Mouse (Mus musculus) CH12.LX (cell line): ENCODE data around the gene Esr1.

Experiments
- CHD2 ChIP-seq: IDR thresholded peaks from 2 replicates; pipeline ENCODE4 v1.6.1; 2011; ENCODE audit warnings: low read length, improper control_type of control experiment
- CTCF ChIP-seq, 2 experiments: IDR thresholded peaks in 1 of 2; conservative IDR thresholded peaks in 1 of 2; 2 replicates each; pipeline ENCODE4 v1.5.1; 2011 to 2012; ENCODE audit warnings: low read depth in 2 of 2, low read length in 2 of 2, improper control_type of control experiment in 1 of 2, inconsistent platforms in 1 of 2, mild to moderate bottlenecking in 1 of 2, moderate library complexity in 1 of 2
- E2F4 ChIP-seq: IDR thresholded peaks from 2 replicates; pipeline ENCODE4 v1.6.1; 2011; ENCODE audit warnings: low read depth, low read length, improper control_type of control experiment; ENCODE audit not compliant: insufficient replicate concordance
- EP300 ChIP-seq: IDR thresholded peaks from 2 replicates; pipeline ENCODE4 v1.6.1; 2011; ENCODE audit warnings: low read length, improper control_type of control experiment
- JUND ChIP-seq: conservative IDR thresholded peaks from 2 replicates; pipeline ENCODE4 v1.6.1; 2011; ENCODE audit warnings: low read depth, low read length, improper control_type of control experiment
- MAFK ChIP-seq: IDR thresholded peaks from 2 replicates; pipeline ENCODE4 v1.6.1; 2011; ENCODE audit warnings: low read length, improper control_type of control experiment; ENCODE audit not compliant: insufficient replicate concordance
- MXI1 ChIP-seq: IDR thresholded peaks from 2 replicates; pipeline ENCODE4 v1.6.1; 2011; ENCODE audit warnings: mild to moderate bottlenecking, low read depth, low read length, improper control_type of control experiment
- NRF1 ChIP-seq: IDR thresholded peaks from 2 replicates; pipeline ENCODE4 v1.6.1; 2014; ENCODE audit warnings: low read depth, mild to moderate bottlenecking, inconsistent platforms, low read length, improper control_type of control experiment, moderate library complexity
- POLR2A ChIP-seq: IDR thresholded peaks from 2 replicates; pipeline ENCODE4 v1.6.1; 2011; ENCODE audit warnings: low read depth, mild to moderate bottlenecking, improper control_type of control experiment, low read length
- RAD21 ChIP-seq: IDR thresholded peaks from 2 replicates; pipeline ENCODE4 v1.6.1; 2011; ENCODE audit warnings: low read depth, mild to moderate bottlenecking, low read length, improper control_type of control experiment, moderate library complexity
- TCF12 ChIP-seq: IDR thresholded peaks from 2 replicates; pipeline ENCODE4 v1.6.1; 2014; ENCODE audit warnings: low read depth, mild to moderate bottlenecking, inconsistent platforms, low read length, improper control_type of control experiment
- ZC3H11A ChIP-seq: IDR thresholded peaks from 2 replicates; pipeline ENCODE4 v1.6.1; 2012; ENCODE audit warnings: low read depth, mild to moderate bottlenecking, inconsistent platforms, low read length, improper control_type of control experiment
- ZMIZ1 ChIP-seq: IDR thresholded peaks from 2 replicates; pipeline ENCODE4 v1.6.1; 2012; ENCODE audit warnings: low read depth, mild to moderate bottlenecking, inconsistent platforms, low read length, improper control_type of control experiment
- ZNF384 ChIP-seq: IDR thresholded peaks from 2 replicates; pipeline ENCODE4 v1.6.1; 2012; ENCODE audit warnings: low read depth, low read length, improper control_type of control experiment, inconsistent platforms

DNA sequence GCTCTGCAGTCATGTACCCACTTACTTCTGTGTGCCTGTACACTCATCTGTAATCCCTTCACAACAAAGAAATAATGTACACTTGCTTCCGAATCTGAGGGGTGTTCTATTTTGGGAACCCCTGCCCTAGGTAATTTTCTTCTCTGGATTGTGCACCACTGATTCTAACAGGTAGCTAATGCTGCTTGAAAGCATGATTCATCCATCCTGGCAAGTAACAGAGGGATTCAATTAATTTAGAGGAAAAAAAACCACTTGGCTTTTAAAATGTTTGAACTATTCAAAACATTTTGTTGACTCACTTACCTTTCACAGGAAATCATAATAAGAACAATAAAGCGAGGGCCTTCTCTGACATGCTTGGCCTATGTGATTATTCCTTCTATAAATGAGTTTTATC is 1.2 kb upstream of the Esr1 start:
- TF ChIP-seq RAD21: no peak
- no peak for TF ChIP-seq MAFK
- no peak for TF ChIP-seq TCF12
- no peak for TF ChIP-seq MXI1
- no peak for TF ChIP-seq POLR2A
- TF ChIP-seq CTCF (conservative IDR thresholded peaks at IDR 0.05 in 1 of 2, IDR thresholded peaks at IDR 0.05 in 1 of 2; ENCODE audit: low read depth in 2 of 2, low read length in 2 of 2): no peak
- no peak for TF ChIP-seq ZMIZ1
- no peak for TF ChIP-seq JUND
- no peak for TF ChIP-seq ZNF384
- no peak for TF ChIP-seq CHD2
- TF ChIP-seq NRF1: no peak
- TF ChIP-seq ZC3H11A: no peak
- no peak for TF ChIP-seq EP300
- no peak for TF ChIP-seq E2F4
